Mouse (Mus musculus) ES-Bruce4 (cell line): Measurements from ENCODE around the gene Dbp. TPM values are rescaled to one million over a fixed set of nuclear protein-coding genes. Genes with fewer than 3 reads are reported as not detected.

Experiments used
- H3K27ac ChIP-seq: 2 replicates; pipeline ENCODE4 v1.5.1; 2012; ENCODE audit warnings: low read length, inconsistent platforms; ENCODE audit not compliant: insufficient read depth
- H3K27me3 ChIP-seq: 2 replicates; pipeline ENCODE4 v1.6.1; 2012; ENCODE audit warnings: mild to moderate bottlenecking, low read length, inconsistent platforms; ENCODE audit not compliant: control insufficient read depth, poor library complexity, insufficient read depth, severe bottlenecking
- H3K36me3 ChIP-seq: 2 replicates; pipeline ENCODE4 v1.6.1; 2012; ENCODE audit warnings: inconsistent platforms, mild to moderate bottlenecking, low read length, moderate library complexity; ENCODE audit not compliant: control insufficient read depth, poor library complexity, insufficient read depth, severe bottlenecking
- H3K4me1 ChIP-seq: one replicate; pipeline ENCODE4 v1.8.1; 2011; ENCODE audit warnings: low read length; ENCODE audit not compliant: control insufficient read depth, insufficient read depth
- H3K4me3 ChIP-seq: 2 replicates; pipeline ENCODE4 v1.5.1; 2011; ENCODE audit warnings: low read depth, mild to moderate bottlenecking, low read length
- H3K9ac ChIP-seq: 2 replicates; pipeline ENCODE4 v1.6.1; 2012; ENCODE audit warnings: low read depth, mild to moderate bottlenecking, inconsistent platforms; ENCODE audit not compliant: poor library complexity, severe bottlenecking
- H3K9me3 ChIP-seq: replicated peaks from 2 replicates; pipeline ENCODE4 v1.6.1; 2012; ENCODE audit warnings: mild to moderate bottlenecking, low read length, inconsistent platforms; ENCODE audit not compliant: control insufficient read depth, poor library complexity, insufficient read depth, severe bottlenecking
- CTCF ChIP-seq: IDR thresholded peaks from one replicate; pipeline ENCODE4 v1.8.1; 2011; ENCODE audit warnings: low read depth, low read length
- EP300 ChIP-seq: IDR thresholded peaks from 2 replicates; pipeline ENCODE4 v1.6.1; 2011; ENCODE audit warnings: low read depth, low read length; ENCODE audit not compliant: insufficient read depth
- POLR2A ChIP-seq: IDR thresholded peaks from one replicate; pipeline ENCODE4 v1.8.1; 2011; ENCODE audit warnings: low read length; ENCODE audit not compliant: insufficient read depth
- polyA plus RNA-seq: library from polyadenylated mRNA; stranded (reverse); fragments of >200 nt; gene quantifications from 2 replicates; pipeline ENCODE4 v1.2.4, GENCODE M21; 2011; ENCODE audit warnings: low read depth; ENCODE audit not compliant: missing spikeins, insufficient read depth, insufficient read length

Dbp gene
- polyA plus RNA-seq, 1 experiment: 6.9 TPM

DNA sequence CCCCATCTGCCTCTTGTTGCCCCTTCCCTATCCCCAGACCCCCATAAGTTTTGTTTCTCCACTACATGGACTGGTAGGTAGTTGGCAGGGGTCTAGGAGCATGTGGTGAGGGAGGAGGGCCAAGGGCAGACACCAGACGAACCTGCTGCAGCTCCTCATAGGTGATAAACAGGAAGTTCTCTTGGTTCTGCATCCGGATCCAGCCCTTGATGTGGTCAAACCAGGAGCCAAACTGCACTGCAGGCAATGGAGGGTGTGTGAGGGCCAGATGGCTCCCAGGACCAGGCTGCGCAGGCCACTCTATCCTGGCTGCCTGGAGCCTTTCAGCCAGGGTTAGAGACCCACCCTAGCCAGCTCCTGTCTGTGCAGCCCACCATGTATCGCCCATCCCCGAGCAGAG lies 28.6 kb downstream of the Dbp start:
- H3K4me3 ChIP-seq: no peak overlapping the region
- no peaks in the 10 kb centered on the region for H3K27me3 ChIP-seq
- no peak overlapping the region for H3K27ac ChIP-seq
- no peaks in the 10 kb centered on the region for H3K9me3 ChIP-seq
- TF ChIP-seq CTCF: no peak
- TF ChIP-seq POLR2A: no peak
- no peak for TF ChIP-seq EP300
- no peak overlapping the region for H3K9ac ChIP-seq
- no peaks in the 10 kb centered on the region for H3K36me3 ChIP-seq
- H3K4me1 ChIP-seq: peaks cover 4% of the 10 kb centered on the region

GRCm38 (mm10) chr7:45739162-45739763 lies 34.4 kb downstream of the Dbp start:
- no peaks in the 10 kb centered on the region for H3K27me3 ChIP-seq
- H3K9me3 ChIP-seq: no peaks in the 10 kb centered on the region
- TF ChIP-seq EP300 (no peak), POLR2A (no peak), CTCF (peak; percentile 69)
- no peaks in the 10 kb centered on the region for H3K36me3 ChIP-seq
- H3K9ac ChIP-seq: no peak overlapping the region
- peaks cover 3% of the 10 kb centered on the region for H3K4me1 ChIP-seq
- no peak overlapping the region for H3K4me3 ChIP-seq
- H3K27ac ChIP-seq: no peak overlapping the region

- Histone ChIP-seq H3K9me3 (no peaks in the 10 kb centered on the region), H3K36me3 (no peaks in the 10 kb centered on the region), H3K9ac (no peak overlapping the region), H3K4me3 (no peak overlapping the region), H3K27ac (no peak overlapping the region), H3K4me1 (peaks cover 3% of the 10 kb centered on the region), H3K27me3 (no peaks in the 10 kb centered on the region)
- TF ChIP-seq CTCF (no peak), POLR2A (no peak), EP300 (no peak)
These were observed 34.9 kb downstream of the Dbp start for GRCm38 (mm10) chr7:45739820-45740219.

- H3K4me3 ChIP-seq: peak overlapping the region; percentile 63
These were observed 36.4 kb downstream of the Dbp start for GRCm38 (mm10) chr7:45741308-45741707.

GRCm38 (mm10) chr7:45741777-45742176 lies 36.9 kb downstream of the Dbp start:
- Histone ChIP-seq H3K27me3 (no peaks in the 10 kb centered on the region), H3K4me3 (peak overlapping the region; percentile 63), H3K9me3 (no peaks in the 10 kb centered on the region), H3K9ac (peak overlapping the region; percentile 10; the same call in 1 of the 2 replicates), H3K27ac (no peak overlapping the region), H3K4me1 (peaks cover 2% of the 10 kb centered on the region), H3K36me3 (no peaks in the 10 kb centered on the region)
- TF ChIP-seq CTCF (no peak), POLR2A (peak; percentile 63), EP300 (no peak)

More at GRCm38 (mm10) chr7:45741308-45741707, 36.4 kb downstream of the Dbp start:
- H3K4me1 ChIP-seq: peaks cover 2% of the 10 kb centered on the region
- no peaks in the 10 kb centered on the region for H3K9me3 ChIP-seq
- no peaks in the 10 kb centered on the region for H3K36me3 ChIP-seq
- TF ChIP-seq EP300: no peak
- TF ChIP-seq CTCF: no peak
- TF ChIP-seq POLR2A: no peak
- H3K27me3 ChIP-seq: no peaks in the 10 kb centered on the region
- H3K9ac ChIP-seq: peak overlapping the region; percentile 10; the same call in 1 of the 2 replicates
- H3K27ac ChIP-seq: no peak overlapping the region

DNA sequence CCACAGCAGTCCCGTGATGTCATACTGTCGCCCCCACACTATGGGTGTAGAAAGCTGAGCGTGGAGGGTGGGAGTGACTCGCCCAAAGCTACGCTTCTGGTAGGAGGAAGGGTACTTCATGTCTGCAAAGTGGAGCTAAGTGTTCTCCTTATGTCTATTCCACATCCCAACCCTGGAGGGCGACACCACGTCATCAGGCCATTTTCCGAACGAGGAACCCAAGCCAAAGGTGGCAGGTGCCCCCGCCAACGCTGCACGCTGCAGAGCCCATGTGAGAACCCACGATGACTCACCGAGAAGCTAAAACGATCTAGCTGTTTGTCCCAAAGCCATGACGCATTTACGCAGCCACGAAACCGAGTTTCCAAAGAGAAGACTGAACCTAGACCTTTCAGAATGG lies 37.5 kb downstream of the Dbp start:
- no peak overlapping the region for H3K27ac ChIP-seq
- H3K4me3 ChIP-seq: peak overlapping the region; percentile 63
- H3K4me1 ChIP-seq: peaks cover 4% of the 10 kb centered on the region
- peak overlapping the region; percentile 10; the same call in 1 of the 2 replicates for H3K9ac ChIP-seq
- H3K27me3 ChIP-seq: no peaks in the 10 kb centered on the region
- no peaks in the 10 kb centered on the region for H3K36me3 ChIP-seq
- no peaks in the 10 kb centered on the region for H3K9me3 ChIP-seq
- no peak for TF ChIP-seq POLR2A
- TF ChIP-seq CTCF: peak; percentile 33
- no peak for TF ChIP-seq EP300
